Mouse (Mus musculus) frontal cortex, postnatal 10 days (tissue): ENCODE measurements at regions not wholly inside any gene's neighbourhood (a gene's known extent, or its start where the extent isn't known, plus 50 kb on each side); places are given as distances from the start of the nearest gene placed in this dataset.
A peak's percentile ranks its signal among the peaks of the same experiment; 100 is the strongest.

Source experiments
- DNase-seq, 2 experiments: peaks; one replicate each; pipeline ENCODE4 v3.0.0; 2022; ENCODE audit warnings: low spot score in 2 of 2, mixed read lengths in 1 of 2

DNA sequence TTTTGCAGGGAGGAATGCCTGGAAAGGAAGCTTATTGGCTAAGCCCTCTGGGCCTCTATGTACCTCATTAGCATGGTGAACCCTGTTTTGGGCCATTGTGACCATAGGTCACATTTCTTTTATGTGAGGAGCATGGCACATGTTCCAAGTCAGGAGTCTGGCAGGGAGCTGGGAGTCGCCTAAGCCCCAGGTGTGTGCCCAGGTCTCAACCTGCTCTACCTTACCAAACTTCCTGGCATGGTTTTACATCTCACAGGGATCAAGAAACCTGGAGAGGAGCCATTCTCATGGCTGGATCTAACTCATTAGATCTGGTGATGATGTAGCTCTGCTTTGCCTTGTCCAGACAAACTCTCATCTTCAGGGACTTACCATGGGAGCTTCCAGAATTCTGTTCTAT lies 161.0 kb upstream of the Eif4g2 start:
- DNase-seq, result no peak

DNA sequence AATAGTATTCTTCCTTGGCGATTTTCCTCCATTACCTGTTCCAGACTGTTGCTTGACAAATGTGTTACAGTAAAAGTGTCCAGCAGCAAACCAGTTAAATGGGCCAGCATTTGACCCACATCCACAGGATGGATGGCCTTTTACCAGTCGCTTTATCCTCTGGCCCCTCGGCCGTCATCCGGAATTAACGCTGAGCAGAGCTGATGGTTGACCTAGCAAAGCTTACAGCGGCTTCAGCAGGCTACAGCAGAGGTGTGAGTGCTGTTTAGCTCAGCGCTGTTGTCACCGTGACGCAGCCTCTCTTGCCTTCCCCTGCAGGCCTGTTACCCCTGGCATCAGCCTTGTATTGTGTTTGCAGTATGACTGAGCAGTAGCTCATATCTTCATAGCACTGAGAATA lies 159.8 kb upstream of the Eif4g2 start:
- no peak for DNase-seq

DNA sequence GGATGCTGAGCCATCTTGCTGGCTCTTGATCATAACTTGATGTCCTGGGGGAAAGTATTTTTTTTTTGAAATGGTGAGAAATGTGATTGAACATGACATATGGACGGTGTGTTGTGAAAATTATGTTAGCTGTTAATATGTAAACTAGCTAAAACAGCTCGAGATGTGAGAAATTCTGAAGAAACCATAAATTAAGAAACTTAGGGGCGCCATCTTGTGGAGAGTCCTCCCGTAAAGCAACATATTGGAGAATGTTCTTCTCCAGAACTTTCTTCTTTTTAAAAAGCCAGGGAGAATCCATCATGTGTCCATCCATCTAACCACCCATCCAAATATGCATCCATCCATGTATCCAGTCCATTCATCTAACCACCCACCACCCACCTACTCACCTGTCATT lies 158.7 kb upstream of the Eif4g2 start:
- DNase-seq, result peak in 1 of 2 experiments; percentile 23

DNA sequence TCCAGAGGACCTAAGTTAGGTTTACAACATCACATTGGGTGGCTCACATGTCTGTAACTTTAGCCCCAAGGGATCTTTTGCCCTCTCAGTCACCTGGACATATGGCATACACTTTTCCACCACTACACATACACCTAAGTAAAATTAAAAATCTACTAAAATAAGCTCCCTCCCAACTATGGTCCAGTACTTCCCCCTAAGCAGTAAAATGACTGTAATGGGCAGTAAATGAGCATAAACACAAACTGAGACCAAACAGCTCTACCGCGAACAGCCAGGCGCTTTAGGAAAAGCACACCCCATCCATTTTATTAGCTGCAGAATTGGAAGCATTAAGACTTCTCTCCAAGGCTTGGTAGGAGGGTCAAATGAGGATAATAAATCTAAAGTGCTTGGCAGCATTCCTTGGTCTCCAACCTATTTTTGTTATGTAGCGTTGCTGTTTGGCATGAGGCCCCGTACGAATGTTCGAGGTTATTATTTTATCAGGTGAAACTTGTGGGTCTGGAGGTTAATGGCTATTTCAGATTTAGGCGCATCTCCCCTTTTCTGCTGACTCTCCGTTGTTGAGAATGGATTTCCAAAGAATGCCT lies 157.5 kb upstream of the Eif4g2 start:
- no peak for DNase-seq

DNA sequence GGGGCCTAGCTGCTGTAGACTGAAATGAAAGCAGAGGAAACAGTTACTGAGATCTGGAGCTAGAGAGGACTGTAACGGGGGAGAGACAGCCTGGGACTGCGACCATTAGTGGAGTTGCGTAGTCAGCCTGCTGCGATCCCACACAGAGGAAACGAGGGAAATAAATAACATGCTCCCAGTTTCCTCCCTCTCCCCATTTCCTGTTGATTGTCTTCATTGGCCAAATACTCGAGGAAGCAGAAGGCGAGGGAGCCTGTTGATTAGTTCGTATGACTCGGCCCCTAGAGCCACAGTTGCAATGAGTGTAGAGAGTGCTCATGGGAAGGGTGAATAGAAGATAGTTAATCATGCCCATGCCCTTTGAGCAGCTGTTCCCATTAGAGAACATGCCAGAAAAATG lies 155.0 kb upstream of the Eif4g2 start:
- no peak for DNase-seq

DNA sequence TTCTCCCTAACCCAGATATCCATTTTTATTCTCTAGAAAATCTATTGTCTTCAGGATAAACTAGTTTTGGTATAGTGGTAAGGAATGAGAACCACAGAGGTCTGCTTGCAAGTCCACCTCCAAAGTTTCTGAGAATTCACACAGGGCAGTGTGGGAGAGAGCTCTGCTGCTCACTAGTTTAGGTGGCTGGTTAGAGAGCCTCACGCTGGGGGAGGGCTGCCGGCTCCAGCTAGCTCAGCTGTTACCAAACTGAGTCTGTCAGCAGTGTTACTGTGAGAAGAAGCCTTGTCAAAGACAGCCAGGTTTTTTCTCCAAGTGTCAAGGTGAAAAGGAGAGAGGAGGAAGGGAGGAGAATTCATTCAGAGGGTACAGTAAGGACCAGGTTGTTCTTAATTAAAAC lies 147.8 kb upstream of the Eif4g2 start:
- DNase-seq, result no peak

DNA sequence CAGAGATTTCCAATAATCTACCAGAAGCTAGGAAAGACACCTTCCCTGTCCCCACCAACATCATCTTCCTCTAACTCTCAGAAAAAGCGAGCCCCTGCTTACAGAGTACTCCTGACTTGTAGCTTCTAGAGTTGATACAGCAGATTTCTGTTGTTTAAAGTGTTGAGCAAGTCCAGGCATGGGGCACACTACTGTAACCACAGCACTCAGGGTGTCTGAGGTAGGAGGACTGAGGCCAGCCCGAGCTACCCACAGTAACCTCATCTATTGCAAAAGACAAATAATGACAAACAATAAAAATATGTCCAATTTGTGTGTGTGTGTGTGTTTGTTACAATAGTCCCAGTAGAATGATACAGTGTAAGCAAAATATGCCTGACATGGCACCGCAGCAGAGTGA lies 144.3 kb upstream of the Eif4g2 start:
- DNase-seq, result no peak

DNA sequence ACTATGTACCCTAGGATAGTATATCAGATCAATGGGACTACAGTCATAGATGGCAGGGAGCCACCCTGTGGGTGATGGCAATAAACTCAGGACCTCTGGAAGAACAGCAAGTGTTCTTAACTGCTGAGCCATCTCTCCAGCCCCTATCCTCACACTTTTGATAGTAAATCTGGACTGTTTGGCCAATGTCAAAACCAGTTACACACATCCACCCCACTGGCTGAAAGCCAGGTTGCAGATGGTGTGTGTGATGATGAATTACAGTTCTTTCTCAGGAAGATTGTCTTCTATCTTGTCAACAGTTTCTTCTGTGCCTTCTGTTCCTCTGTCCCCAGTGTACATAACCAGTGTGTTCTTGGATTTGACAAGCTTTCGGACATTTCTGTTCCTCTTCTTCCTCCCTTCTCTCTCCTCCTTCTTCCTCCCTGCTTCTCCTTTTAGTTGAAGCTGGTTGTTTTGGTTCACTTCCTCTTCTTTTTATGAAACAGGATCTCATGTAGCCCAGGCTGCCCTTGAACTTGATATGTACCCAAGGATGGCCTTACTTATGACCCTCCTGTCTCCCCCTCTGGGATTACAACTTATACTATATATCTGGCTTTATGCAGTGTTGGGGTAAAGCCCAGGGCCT lies 143.3 kb upstream of the Eif4g2 start:
- DNase-seq, result no peak

DNA sequence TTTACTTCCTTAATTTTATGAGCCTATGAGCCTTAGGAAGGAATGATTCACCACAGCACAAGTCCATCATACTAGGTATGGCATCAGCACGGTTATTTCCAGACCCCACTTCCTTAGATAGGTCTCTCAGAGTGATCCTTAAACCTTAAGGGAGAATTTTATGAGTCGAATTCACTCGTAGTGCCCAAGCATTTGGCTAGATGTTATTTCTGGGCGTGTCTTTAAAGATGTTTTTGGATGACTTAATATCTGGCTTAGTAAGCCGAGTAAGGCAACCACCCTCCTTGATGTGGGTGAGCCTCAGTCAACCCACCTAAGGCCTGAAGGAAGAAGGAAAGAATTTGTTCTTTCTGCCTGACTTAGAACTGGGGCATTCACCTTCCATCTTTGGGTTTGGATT lies 132.8 kb upstream of the Eif4g2 start:
- DNase-seq, result no peak

DNA sequence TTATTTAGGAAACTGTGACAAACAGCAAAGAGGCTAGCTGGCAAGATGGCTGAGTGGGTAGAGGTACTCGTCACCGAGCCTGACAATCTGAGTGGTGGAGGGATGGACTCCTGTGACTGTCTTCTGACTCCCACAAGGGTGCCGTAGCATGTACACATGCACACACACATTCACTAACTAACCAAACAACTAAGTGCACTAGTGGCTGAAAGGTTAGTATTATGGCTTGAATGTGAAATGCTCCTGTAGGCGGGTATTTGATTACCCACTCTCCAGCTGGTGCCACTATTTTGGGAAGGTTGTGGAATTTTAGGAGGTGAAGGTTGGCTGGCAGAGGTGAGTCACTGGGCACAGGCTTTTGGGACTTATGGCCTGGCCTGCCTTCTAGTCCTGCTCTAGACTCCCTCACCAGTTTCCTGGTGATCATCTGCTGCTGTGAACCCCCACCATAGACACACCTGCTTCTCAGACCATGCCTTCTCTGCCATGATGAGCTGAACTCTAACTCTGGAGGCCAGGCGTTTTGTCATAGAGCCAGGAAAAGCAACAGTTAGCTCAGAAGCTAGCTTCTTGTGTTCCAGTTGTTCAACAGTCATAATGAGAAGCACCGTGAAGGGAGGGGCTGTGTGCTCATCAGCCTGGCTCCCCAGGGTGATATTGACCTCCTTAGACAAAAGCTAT lies 131.5 kb upstream of the Eif4g2 start:
- DNase-seq, result no peak

DNA sequence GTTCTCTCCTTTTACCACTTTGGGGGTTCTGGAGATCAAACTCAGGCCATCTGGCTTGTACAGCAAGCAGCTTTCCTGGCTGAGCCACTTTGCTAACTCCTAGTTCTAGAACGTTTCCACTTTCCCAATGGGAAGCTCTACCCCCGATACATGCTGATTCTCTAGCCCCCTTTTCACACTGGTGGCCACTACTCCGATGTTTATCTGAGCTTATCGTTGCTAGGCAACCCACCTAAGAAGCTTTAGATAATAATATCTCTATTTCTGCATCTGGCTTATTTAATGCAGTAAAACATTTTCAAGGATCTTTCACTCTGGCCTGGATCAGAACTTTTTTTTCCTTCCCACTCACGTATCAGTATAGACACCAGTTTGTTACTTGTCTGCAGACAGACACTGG lies 129.4 kb upstream of the Eif4g2 start:
- no peak for DNase-seq

DNA sequence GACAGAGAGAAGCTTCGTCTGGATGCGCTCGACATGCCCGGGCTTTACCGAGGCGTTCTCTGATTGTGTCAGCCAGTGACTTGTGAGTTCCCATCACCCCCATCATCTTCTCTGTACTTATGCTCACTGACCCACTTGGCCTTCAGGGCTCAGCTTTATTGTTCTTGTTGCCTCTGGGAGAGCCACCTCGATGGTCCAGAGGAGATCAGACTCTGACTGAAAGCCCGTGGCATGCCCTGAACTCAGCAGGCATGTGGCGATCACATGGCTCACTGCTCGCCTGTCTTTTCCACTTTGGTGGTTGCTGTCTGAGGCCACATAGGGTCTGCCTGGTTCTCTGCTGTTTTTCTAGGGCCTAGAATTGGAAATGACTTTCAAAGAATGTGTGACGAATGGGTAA lies 128.8 kb upstream of the Eif4g2 start:
- DNase-seq, result no peak

DNA sequence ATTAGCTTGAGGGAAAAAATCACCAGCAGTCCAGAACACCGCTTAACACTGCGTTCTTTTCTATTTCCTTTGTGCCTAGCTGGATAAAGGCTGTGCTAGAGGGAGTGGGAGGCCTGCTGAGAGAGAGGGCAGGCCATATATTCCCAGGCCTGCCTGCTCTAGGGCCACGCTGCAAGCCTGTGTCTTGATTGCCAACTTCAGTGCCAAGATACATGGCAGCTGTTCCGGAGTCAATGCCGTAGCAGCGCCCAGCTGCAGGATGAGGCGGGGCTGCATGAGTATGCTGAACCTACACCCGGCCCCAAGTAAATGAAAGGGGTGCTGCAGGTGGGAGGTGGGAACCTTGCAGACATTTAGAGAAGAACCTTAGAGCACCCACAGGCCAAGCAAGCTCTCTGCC lies 127.5 kb upstream of the Eif4g2 start:
- no peak for DNase-seq

DNA sequence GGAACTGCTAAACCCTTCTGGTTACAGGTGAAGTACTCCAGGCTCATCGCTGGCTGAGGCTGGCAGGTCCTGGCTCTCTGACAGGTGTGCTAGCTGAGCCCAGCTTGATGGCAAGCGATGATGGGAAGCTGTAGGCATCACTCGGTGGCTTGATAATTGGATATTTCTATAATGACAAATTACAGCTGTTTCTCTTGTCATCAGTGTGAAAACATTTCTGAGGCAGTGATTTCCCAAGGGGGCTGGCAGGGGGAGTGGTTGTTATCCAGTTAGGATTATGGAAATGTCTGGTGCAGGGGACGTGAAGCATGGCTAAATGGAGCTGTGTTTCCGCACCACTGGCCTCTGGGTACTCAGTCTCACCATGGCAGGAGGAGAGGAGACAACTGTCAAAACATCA lies 123.0 kb upstream of the Eif4g2 start:
- DNase-seq, result no peak

DNA sequence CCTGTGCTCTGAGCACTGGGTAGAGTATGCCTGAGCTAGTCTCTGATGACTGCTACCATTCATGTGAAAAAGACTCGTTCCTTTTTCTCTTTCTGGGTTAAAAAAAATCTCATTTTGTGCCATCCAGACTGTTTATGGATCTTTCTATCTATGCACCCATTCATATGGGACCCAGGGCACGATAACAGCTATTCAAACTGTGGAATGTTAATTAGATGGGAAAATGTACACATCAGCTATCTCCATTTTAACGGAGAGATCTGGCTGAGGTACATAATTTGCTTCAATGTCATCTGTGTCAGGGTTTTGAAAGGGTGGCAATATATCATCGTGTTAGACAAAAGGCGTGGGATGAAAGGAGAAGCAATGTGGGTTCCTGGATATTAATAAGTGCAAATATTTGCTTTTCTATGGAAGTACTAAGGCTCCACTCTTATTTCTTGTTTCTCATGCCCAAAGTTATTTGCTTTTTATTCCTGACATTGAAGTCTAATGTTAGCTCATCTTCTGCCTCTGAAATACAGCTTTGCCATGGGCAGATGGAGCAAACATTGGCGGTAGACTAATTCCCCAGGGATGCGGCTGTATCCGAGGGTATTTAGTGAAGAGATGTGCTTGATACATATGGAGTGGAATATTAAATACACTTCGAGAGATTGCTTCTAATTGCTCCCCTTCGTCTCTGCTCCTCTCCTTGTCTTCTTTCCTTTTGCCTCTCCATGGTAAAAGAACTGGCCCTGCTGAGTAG lies 116.0 kb upstream of the Eif4g2 start:
- DNase-seq, result no peak

DNA sequence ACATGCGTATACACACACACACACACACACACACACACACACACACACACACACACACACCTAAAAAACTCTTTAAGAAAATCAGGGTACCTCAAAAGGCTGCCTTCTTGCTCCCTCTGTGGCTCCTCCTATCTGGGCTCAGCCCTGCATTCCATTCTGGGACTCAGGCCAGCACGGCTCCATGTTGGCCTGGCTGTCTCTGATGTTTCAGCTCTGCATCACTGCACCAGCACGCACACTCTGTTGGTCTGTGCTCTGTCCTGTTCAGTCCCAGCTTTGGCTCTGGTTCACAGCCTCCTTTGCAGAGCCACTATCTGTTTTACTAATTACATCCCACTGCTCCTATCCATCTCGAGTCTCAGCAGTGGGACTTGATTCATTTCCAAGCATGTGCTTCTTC lies 108.8 kb upstream of the Eif4g2 start:
- DNase-seq, result no peak

DNA sequence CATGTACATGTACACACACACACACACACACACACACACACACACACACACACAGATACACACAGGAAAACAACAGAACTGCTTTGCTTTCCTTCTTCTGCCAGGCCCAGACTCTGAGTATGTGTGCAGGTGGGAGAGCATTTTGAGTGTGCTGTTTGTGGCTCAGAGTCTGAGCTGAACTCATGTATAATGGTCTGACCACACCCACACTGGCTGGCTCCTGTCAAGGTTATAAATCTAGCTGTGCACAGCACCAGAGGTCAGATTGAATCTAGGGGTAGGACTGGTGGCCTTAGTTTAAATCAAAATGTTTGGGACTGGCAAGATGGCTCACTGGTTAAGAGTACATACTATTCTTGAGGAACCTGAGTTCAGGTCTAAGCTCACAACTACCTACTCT lies 108.4 kb upstream of the Eif4g2 start:
- DNase-seq, result no peak

DNA sequence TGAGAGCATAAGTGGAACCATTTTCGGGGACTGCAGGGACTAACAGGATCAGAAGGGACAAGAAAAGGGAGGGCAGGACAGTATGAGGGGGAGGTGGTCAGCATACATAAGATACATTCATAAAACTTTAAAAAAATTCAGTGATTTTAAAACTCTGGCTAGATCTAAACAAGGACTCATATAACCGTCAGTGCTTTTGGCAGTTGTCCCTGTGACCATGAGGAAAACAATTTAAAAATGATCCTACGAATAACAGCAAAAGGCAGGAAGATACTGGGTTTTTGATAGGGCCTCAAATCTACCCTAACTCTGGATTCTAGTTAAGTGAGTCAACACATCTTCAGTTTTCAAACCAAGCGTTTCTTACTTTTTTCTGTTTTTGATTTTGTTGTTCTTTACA lies 106.9 kb upstream of the Eif4g2 start:
- no peak for DNase-seq

DNA sequence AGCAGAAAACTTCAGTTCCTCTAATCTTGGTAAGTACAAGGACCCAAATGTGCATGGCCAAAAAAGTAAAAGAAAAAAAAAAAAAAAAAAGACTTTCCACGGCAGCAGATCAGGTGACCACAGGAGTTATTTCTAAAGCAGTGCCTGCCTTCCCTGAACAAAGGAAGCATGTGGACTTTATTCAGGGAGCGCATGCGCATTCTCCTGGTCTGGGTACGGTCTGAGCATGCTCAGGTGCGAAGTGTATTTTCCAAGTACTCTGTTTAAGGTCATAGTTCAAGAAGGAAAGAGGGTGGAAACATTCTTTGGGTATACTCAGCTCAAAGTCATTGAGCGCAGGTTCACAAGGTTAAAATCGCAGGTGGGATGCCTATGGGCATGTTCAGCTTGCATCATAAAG lies 103.1 kb upstream of the Eif4g2 start:
- no peak for DNase-seq

DNA sequence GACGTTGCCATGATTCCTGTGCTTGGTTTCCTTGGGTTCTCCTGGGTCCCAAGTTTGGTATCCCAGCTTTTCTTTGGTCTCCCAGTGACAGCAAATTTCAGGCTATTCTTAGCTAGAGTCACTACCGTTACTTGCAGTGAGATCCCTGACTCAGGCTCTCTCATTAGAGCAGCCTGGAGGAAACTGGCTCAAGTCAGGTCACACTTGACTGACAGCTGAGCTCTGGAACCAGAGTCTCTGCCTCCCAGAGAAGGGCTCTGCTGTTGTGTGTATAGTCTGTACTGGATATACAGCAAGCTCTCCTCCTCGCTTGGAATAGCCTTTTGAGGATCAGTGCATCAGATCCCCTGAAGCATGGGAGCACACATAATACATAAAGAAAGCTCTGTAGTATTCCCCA lies 100.7 kb upstream of the Eif4g2 start:
- DNase-seq, result no peak

DNA sequence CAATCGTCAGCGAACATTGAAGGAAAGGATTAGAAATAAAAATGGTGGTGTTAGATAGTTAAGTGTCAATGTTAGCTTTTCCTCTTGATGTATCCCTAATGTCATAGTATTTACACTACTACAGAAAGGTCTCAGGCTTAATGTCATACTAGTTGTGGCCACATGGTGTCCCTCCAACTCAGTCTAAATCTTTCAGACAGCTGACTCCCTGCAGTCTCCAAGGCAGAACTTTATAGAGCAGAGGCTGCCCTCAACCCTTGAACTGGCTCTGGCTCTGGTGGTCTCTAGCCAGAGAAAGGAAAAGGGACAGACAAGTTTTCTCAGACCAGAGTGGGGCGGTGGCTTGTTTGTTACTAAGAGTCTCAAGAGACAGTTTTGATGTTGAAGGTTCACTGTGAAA lies 99.5 kb upstream of the Eif4g2 start:
- DNase-seq, result peak in 1 of 2 experiments; percentile 66

DNA sequence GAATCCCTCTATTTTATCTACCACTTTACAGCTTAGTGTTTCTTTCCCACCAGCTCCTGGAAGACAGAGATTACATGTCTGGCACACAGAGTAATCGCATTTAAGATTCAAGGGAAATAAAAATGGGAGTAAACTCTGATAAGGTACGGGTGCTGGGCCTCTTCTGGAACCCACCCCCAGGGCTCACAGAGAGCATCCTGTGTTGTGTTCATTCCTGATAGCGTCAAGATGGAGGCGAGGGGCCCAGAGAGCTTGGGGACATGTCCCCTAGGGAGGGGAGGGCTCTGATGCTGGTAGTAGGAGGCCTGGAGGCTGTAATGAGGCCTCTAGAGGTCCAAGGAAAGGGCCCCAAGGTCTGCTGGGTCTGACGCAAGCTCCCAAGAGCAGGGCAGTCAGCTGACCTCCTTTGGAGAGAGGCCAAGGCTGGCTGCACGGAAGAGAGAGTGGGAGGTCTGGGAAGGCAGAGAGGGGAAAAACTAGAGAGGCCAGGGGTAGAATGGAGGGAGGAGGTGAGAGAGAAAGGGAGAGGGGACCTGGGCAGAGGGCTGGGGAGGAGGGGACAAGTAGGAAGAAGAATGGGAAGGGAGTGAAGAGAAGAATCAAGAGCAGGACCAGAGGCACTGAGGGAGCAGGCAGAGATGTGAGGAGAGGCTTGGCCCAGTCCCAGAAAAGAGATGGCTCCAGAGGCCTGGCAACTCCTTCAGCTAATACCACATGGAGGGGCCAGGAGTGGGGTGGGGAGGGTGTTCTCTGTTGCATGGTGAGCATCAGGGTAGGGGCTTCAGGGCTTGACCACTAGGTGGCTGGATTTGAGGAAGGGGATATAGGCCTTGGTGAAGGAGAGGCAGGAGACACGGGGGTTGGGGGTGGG lies 96.8 kb upstream of the Eif4g2 start:
- no peak for DNase-seq
